Mouse (Mus musculus): ENCODE measurements around the gene Gm37240.

The Gm37240 gene

DNA sequence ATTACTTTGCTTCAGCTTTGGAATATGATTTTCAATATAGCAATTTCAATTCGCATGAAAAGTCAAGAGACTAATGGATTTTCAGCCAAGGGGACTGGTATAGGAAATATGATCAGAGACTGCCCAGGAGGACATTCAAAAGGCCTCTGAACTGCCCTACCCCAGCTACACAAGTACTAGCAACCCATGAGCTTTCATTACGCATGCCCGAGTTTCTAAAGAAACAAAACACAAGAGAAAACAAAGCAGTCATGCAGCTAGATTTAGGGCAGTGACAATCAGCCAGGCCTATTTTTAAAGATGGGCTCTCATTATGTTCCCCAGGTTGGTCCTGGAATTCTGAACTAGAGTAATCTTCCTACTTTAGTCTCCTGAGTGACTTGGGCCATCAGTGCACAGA, 354.9 kb downstream of the Gm37240 start:
- in situ Hi-C loops (cut with MboI; ENCODE audit: unreplicated experiment in 2 of 2), result no loop called here

GRCm38 (mm10) chr3:85530601-85531161, 356.6 kb downstream of the Gm37240 start:
- in situ Hi-C loops (cut with MboI; ENCODE audit: unreplicated experiment in 2 of 2), result no loop called here

DNA sequence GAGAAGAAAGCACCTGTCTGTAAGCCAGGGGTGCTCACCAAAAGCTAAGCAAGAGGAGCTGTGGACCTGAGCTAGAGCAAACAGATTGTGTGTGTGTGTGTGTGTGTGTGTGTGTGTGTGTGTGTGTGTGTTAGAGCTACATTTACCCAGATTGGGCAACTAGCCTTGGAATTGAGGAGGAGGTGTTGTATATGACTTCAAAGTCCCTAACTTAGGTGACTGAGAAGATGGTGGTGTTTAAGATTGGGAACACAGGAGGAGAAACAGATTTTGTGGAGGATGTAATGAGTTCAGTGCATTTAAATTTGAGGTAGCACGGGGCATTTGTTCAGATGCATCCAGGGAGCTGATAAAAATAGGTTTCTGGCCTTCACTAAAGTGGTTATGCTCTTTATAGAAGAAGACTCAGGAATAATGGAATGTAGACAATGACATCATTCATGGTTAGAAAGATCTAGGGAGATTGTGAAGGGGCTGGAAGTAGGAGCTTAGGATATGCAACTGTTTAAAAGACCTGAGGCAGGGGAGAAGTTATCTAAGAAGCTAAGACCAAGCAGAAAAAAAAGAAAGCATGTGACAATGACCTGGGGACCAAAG, 365.9 kb downstream of the Gm37240 start:
- in situ Hi-C loops (cut with MboI; ENCODE audit: unreplicated experiment in 2 of 2), result no loop called here

GRCm38 (mm10) chr3:85518668-85519067, 368.6 kb downstream of the Gm37240 start:
- in situ Hi-C loops (cut with MboI; ENCODE audit: unreplicated experiment in 2 of 2), result no loop called here

DNA sequence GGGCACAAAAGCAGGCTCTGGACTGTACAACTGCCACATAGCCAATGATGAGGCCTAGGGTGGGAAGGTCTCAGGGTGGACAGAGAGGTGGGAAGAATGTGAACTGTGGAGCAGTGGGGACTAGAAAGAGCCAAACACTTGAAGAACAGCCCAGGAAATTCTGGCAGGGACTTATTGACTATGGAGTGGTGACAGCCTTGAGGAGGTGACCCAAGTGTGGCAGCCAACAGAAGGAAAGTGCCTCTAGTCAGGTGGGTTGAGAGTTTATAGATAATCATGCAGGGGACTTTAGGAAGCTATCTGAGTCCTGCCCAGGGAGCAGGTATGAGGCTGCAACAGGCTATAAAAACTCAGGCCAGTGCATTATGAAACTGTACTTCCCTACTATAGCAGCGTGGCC, 369.2 kb downstream of the Gm37240 start:
- in situ Hi-C loops (cut with MboI; ENCODE audit: unreplicated experiment in 2 of 2), result no loop called here

- in situ Hi-C loops (cut with MboI; ENCODE audit: unreplicated experiment in 2 of 2), result no loop called here
Observed at GRCm38 (mm10) chr3:85516739-85517396, 370.4 kb downstream of the Gm37240 start.

GRCm38 (mm10) chr3:85514700-85515099, 372.6 kb downstream of the Gm37240 start:
- in situ Hi-C loops (cut with MboI; ENCODE audit: unreplicated experiment in 2 of 2), result no loop called here

DNA sequence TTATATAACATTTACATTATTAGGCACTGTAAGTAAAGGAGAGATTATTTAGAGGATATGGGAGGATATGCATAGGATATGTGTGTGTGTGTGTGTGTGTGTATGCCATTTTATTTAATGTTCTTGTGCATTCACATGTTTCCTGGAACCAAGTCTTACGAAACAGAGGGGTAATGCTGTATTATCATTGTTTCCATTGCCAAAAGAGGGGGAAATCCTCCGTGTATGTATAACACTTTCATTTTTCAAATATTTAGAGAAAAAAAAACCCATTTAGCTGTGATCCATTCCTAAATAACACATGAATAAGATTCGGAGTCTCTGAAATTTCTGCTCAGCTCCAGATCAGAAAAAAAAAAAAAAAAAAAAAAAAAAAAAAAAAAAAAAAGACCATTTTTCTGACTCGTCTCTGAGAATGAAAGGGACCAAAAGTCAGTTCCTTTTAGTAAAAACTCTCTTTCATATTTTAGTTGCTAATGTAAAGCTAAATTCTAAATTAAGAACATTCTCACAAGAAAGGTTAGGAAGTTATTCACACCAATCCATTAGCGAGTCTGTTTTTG, 378.5 kb downstream of the Gm37240 start:
- in situ Hi-C loops (cut with MboI; ENCODE audit: unreplicated experiment in 2 of 2), result no loop called here

- in situ Hi-C loops (cut with MboI; ENCODE audit: unreplicated experiment in 2 of 2), result no loop called here
Observed at GRCm38 (mm10) chr3:85500096-85500495, 387.2 kb downstream of the Gm37240 start.

GRCm38 (mm10) chr3:85496146-85496545, 391.2 kb downstream of the Gm37240 start:
- in situ Hi-C loops (cut with MboI; ENCODE audit: unreplicated experiment in 2 of 2), result no loop called here

DNA sequence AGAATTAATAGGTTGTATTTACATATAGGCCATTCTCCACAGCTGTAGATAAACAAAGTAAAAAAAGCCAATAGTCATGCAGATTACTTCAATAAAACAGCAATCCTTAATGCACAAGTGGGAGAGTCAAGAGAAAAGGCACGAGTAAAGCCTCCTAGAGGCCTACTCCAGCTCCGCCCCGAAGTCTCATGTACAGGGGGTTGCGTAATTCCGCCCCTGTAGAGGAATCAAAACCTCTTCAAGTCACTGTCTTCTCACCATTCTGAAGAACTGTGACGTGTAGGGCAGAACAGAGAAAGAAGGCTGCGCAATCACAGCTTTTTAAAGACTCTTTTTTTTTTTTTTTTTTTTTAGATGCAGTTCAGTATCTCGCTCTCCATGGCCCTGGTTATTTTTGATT, 393.5 kb downstream of the Gm37240 start:
- in situ Hi-C loops (cut with MboI; ENCODE audit: unreplicated experiment in 2 of 2), result no loop called here

GRCm38 (mm10) chr3:85490204-85490603, 397.1 kb downstream of the Gm37240 start:
- in situ Hi-C loops (cut with MboI; ENCODE audit: unreplicated experiment in 2 of 2), result no loop called here

DNA sequence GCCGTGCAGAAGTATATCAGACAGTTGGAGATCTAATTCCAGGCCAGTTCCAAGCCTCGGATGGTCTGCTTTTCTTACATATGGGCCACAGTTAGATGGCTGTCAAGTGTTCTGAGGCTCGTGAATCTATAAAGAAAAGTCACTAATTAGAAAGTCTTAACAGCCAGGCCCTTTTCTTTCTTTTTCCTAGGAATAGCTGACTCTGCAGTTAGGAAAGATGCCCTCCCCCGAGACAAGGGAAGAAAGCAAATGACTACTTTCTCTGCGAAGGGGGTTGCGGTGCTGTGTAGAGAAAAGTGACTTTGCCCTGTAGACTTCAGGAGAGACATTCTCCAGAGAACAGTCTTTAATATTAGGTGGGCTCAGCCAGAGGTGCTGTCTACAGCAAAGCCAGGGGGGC, 399.9 kb downstream of the Gm37240 start:
- in situ Hi-C loops (cut with MboI; ENCODE audit: unreplicated experiment in 2 of 2), result no loop called here

DNA sequence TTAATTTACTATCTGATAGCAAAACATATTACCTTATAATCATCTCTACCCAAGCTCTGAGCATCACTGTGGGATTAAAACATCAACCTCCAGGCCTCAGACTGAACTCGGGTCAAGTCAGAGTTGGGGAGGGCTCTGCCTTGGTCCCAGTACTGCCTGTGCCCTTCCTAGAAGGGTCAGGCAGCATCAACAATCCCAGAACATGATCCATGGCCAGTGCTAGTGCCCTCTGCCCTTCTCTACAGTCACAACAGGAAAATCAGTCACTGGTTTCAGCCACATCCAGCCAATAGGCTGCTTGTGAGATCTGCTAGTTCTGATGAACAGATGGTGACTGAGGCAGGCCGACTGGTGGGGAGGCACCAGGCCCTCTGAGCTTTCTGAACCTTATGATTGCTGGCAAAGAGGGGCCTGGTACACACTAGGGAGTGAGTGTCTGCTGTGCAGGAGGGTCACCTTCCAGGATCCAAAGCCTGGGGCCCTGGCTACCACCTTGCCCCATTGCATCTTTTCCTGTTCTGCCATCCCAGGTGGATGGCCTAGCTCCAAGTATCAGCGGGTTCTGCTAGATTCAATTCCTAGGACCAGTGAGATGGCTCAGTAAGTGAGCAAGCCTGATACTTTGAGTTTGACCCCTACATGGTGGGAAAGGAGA, 401.7 kb downstream of the Gm37240 start:
- in situ Hi-C loops (cut with MboI; ENCODE audit: unreplicated experiment in 2 of 2), result no loop called here

DNA sequence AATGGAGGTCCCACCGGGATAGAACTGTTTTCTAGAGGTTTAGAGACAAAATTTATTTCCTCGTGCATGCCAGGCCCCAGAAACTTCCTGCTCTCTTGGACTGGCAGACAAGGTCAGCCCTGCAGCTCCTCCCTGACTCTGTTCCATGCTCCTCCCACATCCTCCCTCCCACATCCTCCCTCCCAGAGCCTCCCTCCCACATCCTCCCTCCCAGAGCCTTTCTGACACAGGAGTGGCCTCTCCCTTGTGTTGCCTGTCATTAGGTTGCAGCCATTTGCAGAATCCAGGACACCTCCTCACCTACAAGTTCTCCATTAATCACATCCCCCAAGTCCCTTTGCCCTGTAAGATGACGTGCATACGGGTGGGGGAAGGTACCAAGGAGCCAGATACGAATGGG, 404.7 kb downstream of the Gm37240 start:
- in situ Hi-C loops (cut with MboI; ENCODE audit: unreplicated experiment in 2 of 2), result no loop called here

DNA sequence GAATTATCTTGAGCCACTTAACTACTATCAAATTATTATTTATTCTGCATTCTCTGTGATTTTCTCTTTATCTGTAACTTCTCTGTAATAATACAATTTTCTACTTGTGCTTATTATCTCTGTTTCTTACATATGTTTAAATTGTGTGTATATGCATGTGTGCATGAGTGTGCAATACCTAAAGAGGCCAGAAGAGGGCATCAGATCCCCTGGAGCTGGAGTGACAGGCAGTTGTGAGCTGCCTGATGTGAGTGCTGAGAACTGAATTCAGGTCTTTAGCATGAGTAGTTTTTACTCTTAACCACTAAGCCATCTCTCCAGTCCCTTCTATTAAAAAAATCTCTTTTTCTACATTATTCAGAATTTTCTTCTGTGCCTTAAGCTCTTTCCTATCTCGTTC, 406.7 kb downstream of the Gm37240 start:
- in situ Hi-C loops (cut with MboI; ENCODE audit: unreplicated experiment in 2 of 2), result no loop called here

- in situ Hi-C loops (cut with MboI; ENCODE audit: unreplicated experiment in 2 of 2), result no loop called here
Observed at GRCm38 (mm10) chr3:85478731-85479130, 408.6 kb downstream of the Gm37240 start.

DNA sequence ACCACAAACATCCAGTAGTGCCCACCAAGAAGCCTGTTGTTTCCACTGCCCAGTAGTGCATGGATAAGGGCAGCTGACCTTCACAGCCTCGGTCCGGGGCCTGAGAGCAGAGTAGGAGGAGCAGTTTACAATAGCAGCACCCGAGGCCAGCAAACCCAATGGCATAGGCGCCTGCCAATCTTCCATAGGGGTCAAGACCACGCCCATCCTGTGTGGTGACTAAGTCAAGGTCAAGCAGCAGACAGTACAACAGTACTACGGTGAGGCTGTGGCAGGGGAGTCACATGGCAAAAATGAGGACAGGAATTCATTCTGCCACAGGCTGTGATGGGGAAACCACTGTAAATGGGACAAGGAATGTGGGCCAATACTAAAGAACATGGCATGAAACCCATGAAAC, 417.6 kb downstream of the Gm37240 start:
- in situ Hi-C loops (cut with MboI; ENCODE audit: unreplicated experiment in 2 of 2), result no loop called here

DNA sequence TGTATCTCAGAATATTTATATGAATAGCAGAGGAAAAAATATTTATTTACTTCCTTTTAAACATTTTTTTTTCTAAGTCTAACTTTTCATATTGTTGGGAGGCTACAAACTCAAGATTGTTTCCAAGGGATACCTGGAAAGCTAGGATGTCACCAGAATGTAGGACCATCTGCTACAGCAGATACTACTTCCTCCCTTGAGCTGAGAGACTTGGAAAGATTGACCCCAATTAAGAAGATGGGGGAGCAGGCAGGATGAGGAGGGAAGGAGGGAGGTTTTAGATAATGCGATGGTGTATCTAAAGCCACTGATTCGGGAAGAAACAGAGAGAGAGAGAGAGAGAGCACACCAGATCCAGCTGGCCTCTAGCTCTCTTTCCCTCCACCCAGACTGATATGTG, 418.3 kb downstream of the Gm37240 start:
- in situ Hi-C loops (cut with MboI; ENCODE audit: unreplicated experiment in 2 of 2), result no loop called here

GRCm38 (mm10) chr3:85465283-85466025, 421.9 kb downstream of the Gm37240 start:
- in situ Hi-C loops (cut with MboI; ENCODE audit: unreplicated experiment in 2 of 2), result no loop called here

- in situ Hi-C loops (cut with MboI; ENCODE audit: unreplicated experiment in 2 of 2), result no loop called here
Observed at GRCm38 (mm10) chr3:85460021-85460420, 427.3 kb downstream of the Gm37240 start.
